Mouse (Mus musculus) lung, postnatal 0 days (tissue): ENCODE results near the gene Hoxc5.

Experiments
- CTCF ChIP-seq: IDR thresholded peaks from 2 replicates; pipeline ENCODE4 v1.5.1; 2016; ENCODE audit warnings: antibody characterized with exemption, mild to moderate bottlenecking
- EP300 ChIP-seq: IDR thresholded peaks from 2 replicates; pipeline ENCODE4 v1.6.1; 2016; ENCODE audit warnings: antibody characterized with exemption, mild to moderate bottlenecking, control low read depth

GRCm38 (mm10) chr15:102959663-102960191 is 7.5 kb upstream of the Hoxc5 start:
- TF ChIP-seq EP300, result no peak
- TF ChIP-seq CTCF, result no peak
